Mouse (Mus musculus): ENCODE data around the gene Ctsw. TPM values are rescaled to one million over a fixed set of nuclear protein-coding genes. Genes with fewer than 3 reads are reported as not detected.

The Ctsw gene
- total and polyA plus RNA-seq, 2 experiments from 2014 or later, result 0.33 to 1.9 TPM

DNA sequence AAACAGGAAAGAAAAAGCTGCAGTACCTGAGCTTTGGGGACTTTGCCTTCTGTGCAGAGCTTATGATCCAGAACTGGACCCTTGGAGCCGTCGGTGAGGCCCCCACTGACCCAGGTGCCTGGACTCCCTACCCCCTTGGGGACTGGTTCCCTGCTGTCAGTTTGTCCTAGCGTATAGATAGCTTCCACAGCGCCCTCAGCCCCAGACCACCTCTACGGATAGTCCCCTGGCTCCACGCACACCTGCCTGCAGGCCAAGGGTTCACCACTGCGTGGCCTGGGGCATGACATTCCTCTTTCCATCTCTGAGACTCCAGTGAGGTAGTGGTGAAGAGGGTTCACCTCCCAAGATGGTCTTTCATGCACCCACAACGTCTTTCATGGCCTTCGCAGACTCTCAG, 5.1 kb downstream of the Ctsw start:
- no peak overlapping the region for H3K9ac ChIP-seq (replicated peaks; ENCODE audit: low read length, poor library complexity, severe bottlenecking)
- WGBS, result 94% methylated on average over 9 of the region's 9 CpGs
- ATAC-seq (ENCODE audit: low FRiP score) (no peak), DNase-seq (ENCODE audit: low spot score) (no peak)
- no peaks in the 10 kb centered on the region for H3K9me3 ChIP-seq (ENCODE audit: low read length)
- peaks cover 5% of the 10 kb centered on the region; the same call in 1 of the 2 replicates for H3K4me1 ChIP-seq (ENCODE audit: insufficient read depth, low read length)
- H3K27ac ChIP-seq (ENCODE audit: low read depth, low read length), result no peak overlapping the region
- H3K4me3 ChIP-seq (ENCODE audit: low read depth, low read length), result no peak overlapping the region
- no peaks in the 10 kb centered on the region for H3K27me3 ChIP-seq (ENCODE audit: insufficient read depth, low read length)
- H3K36me3 ChIP-seq (ENCODE audit: insufficient read depth, low read length), result peaks cover 36% of the 10 kb centered on the region
- no peak for TF ChIP-seq CTCF (IDR thresholded peaks at IDR 0.05)
- H3K4me2 ChIP-seq (ENCODE audit: low read depth, low read length, poor library complexity, severe bottlenecking), result no peak overlapping the region

DNA sequence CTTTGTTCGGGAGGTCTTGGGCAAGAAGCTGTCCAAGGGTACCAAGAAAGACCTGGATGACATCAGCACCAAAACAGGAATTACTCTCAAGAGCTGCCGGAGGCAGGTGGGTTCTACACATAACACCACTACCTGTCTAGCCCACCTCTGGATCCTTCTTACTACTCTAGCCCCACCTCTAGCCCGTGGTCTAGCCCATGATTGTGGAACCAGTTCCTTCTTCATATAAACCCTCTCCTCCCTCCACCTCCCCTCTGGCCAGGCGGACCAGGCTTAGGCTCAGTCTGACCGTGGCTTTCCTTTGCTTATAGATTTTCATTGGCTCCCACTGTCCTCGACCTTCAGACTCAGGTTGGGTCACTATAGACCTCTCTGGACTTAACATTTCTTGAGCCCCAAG, 6.9 kb downstream of the Ctsw start:
- 86% methylated on average over 6 of the region's 6 CpGs for WGBS
- no peaks in the 10 kb centered on the region for H3K9me3 ChIP-seq (ENCODE audit: low read length)

DNA sequence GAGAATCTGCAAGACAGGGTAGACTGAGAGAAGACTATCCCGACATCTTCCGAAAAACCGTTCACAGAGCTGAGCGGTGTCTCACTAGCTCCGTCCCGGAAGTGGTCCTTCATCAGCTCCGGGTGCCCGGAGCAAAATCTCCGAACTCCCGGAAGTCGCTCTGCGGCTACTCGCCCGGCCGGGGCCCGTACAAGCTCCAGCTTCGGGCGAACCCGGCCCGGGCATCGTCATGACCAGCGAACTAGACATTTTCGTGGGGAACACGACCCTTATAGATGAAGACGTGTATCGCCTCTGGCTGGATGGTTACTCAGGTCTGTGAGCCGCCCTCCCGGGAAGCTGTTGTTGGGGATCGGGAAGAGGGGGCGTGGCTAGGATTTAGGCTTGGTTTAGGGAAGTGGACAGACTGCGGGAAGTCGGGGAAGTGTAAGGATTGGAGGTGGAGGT, 7.8 kb downstream of the Ctsw start, which contains the start of gene Fibp:
Fibp (plus strand) TSS at position 151 of the 447 bp plus-strand sequence.
- no peaks in the 10 kb centered on the region for H3K9me3 ChIP-seq (ENCODE audit: low read length)
- peaks cover 13% of the 10 kb centered on the region for H3K4me1 ChIP-seq (ENCODE audit: insufficient read depth, low read length)
- H3K9ac ChIP-seq (replicated peaks; ENCODE audit: low read length, poor library complexity, severe bottlenecking), result peak within 1 kb of the TSS; percentile 77
- peak within 1 kb of the TSS; percentile 74 for H3K4me3 ChIP-seq (ENCODE audit: low read depth, low read length)
- DNase-seq (ENCODE audit: low spot score) (peak; percentile 95), ATAC-seq (ENCODE audit: low FRiP score) (peak; percentile 73)
- no peak for TF ChIP-seq CTCF (IDR thresholded peaks at IDR 0.05)
- peak within 1 kb of the TSS; percentile 76 for H3K27ac ChIP-seq (ENCODE audit: low read depth, low read length)
- peak within 1 kb of the TSS; percentile 94 for H3K4me2 ChIP-seq (ENCODE audit: low read depth, low read length, poor library complexity, severe bottlenecking)
- no peaks in the 10 kb centered on the region for H3K27me3 ChIP-seq (ENCODE audit: insufficient read depth, low read length)
- peaks cover 16% of the 10 kb centered on the region for H3K36me3 ChIP-seq (ENCODE audit: insufficient read depth, low read length)
- under 1% methylated on average over 32 of the region's 32 CpGs for WGBS

More for the DNA sequence above, 6.9 kb downstream of the Ctsw start:
- no peak for DNase-seq (ENCODE audit: low spot score)
- no peak overlapping the region for H3K27ac ChIP-seq (ENCODE audit: low read depth, low read length)
- peak overlapping the region; percentile 94 for H3K4me2 ChIP-seq (ENCODE audit: low read depth, low read length, poor library complexity, severe bottlenecking)
- TF ChIP-seq CTCF (IDR thresholded peaks at IDR 0.05), result no peak
- peak overlapping the region; percentile 77 for H3K9ac ChIP-seq (replicated peaks; ENCODE audit: low read length, poor library complexity, severe bottlenecking)
- peaks cover 25% of the 10 kb centered on the region for H3K36me3 ChIP-seq (ENCODE audit: insufficient read depth, low read length)
- peaks cover 5% of the 10 kb centered on the region for H3K4me1 ChIP-seq (ENCODE audit: insufficient read depth, low read length)
- H3K4me3 ChIP-seq (ENCODE audit: low read depth, low read length), result peak overlapping the region; percentile 74
- ATAC-seq (ENCODE audit: low FRiP score), result no peak
- no peaks in the 10 kb centered on the region for H3K27me3 ChIP-seq (ENCODE audit: insufficient read depth, low read length)

DNA sequence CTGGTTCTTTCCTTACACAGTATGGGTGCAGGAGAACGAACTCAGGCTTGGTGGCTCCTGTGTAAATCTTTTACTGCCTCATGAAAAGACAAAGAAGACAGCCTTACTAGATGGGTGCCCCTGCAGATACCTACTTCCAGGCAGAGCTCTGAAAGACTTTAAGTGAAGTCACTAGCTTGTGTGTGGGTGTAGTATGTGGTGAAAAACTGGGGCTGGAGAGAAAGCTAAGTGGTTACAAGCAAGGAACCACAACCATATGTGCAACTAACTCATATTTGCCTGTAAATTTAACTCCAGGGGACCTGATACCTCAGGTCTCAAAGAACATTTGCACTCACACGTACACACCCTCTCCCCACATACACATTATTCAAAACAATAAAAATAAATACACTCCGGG, 8.4 kb downstream of the Ctsw start:
- Histone ChIP-seq H3K4me1 (ENCODE audit: insufficient read depth, low read length) (peaks cover 18% of the 10 kb centered on the region), H3K36me3 (ENCODE audit: insufficient read depth, low read length) (peaks cover 12% of the 10 kb centered on the region), H3K27ac (ENCODE audit: low read depth, low read length) (peak overlapping the region; percentile 76), H3K9ac (replicated peaks; ENCODE audit: low read length, poor library complexity, severe bottlenecking) (peak overlapping the region; percentile 77), H3K9me3 (ENCODE audit: low read length) (no peaks in the 10 kb centered on the region), H3K4me2 (ENCODE audit: low read depth, low read length, poor library complexity, severe bottlenecking) (peak overlapping the region; percentile 94), H3K27me3 (ENCODE audit: insufficient read depth, low read length) (no peaks in the 10 kb centered on the region), H3K4me3 (ENCODE audit: low read depth, low read length) (peak overlapping the region; percentile 74)
- no peak for ATAC-seq (ENCODE audit: low FRiP score)
- 30% methylated on average over 3 of the region's 3 CpGs for WGBS
- DNase-seq (ENCODE audit: low spot score), result no peak
- no peak for TF ChIP-seq CTCF (IDR thresholded peaks at IDR 0.05)

DNA sequence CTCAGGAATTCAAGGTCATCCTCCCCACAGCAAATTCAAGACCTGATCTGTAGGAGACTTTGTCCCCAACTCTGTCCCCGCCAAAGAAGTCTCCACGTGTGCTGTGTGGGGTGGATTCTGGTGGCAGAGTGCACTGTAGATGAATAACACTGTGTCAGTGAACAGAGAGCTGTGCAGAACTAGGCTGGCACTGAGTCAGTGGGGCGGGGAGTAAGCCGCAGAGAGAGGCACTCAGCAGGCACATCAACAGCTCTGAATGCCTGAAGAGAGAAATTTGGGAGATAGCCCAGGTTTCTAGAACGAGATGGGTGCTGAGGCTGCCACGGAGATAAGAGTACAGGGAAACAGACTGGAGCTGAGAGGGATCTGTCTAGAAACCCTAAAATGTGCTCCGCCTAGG, 9.3 kb downstream of the Ctsw start:
- ATAC-seq (ENCODE audit: low FRiP score), result no peak
- H3K27me3 ChIP-seq (ENCODE audit: insufficient read depth, low read length), result no peaks in the 10 kb centered on the region
- H3K27ac ChIP-seq (ENCODE audit: low read depth, low read length), result no peak overlapping the region
- H3K4me2 ChIP-seq (ENCODE audit: low read depth, low read length, poor library complexity, severe bottlenecking), result no peak overlapping the region
- H3K9me3 ChIP-seq (ENCODE audit: low read length), result no peaks in the 10 kb centered on the region
- no peak for DNase-seq (ENCODE audit: low spot score)
- no peak overlapping the region for H3K9ac ChIP-seq (replicated peaks; ENCODE audit: low read length, poor library complexity, severe bottlenecking)
- H3K36me3 ChIP-seq (ENCODE audit: insufficient read depth, low read length), result peaks cover 17% of the 10 kb centered on the region
- 68% methylated on average over 7 of the region's 7 CpGs for WGBS
- H3K4me3 ChIP-seq (ENCODE audit: low read depth, low read length), result no peak overlapping the region
- TF ChIP-seq CTCF (IDR thresholded peaks at IDR 0.05), result no peak
- H3K4me1 ChIP-seq (ENCODE audit: insufficient read depth, low read length), result peaks cover 18% of the 10 kb centered on the region

DNA sequence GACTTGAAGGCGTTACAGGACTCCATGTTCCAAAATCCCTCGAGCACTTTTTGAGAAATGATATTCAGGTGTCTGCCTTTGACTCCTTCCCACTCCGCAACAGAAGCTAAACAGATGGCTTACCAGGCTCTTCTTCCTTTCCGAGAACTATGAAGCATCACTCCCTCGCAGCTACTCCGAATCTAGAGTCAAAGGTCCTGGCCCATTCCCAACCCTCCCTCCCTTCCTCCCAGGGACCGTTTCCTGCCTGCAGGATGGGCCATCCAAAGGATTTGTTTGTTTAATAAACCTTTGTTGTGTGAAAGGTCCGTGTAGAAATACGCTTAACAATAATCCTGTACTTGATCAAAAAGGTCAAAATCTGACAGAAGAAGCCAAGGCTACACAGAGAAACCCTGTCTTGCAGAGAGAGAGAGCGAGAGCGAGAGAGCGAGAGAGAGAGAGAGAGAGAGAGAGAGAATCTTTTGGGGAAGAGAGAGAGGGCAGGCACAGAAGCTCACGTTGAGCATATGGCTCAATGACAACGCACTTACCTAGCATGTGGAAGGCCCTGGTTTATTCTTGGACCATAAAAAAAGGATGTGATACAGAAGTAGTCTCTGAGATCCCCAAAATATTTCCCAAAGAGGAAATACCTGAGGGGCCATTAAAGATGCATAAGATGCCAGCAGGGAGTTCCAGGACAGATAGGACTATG, 10.4 kb downstream of the Ctsw start, which contains the start of gene Ccdc85b:
Ccdc85b (minus strand) TSS at position 149 of the 697 bp plus-strand sequence.
- no peaks in the 10 kb centered on the region for H3K27me3 ChIP-seq (ENCODE audit: insufficient read depth, low read length)
- H3K27ac ChIP-seq (ENCODE audit: low read depth, low read length), result peak within 1 kb of the TSS; percentile 98
- H3K9me3 ChIP-seq (ENCODE audit: low read length), result no peaks in the 10 kb centered on the region
- DNase-seq (ENCODE audit: low spot score) (no peak), ATAC-seq (ENCODE audit: low FRiP score) (no peak)
- H3K9ac ChIP-seq (replicated peaks; ENCODE audit: low read length, poor library complexity, severe bottlenecking), result peak within 1 kb of the TSS; percentile 91
- peaks cover 18% of the 10 kb centered on the region for H3K4me1 ChIP-seq (ENCODE audit: insufficient read depth, low read length)
- peaks cover 10% of the 10 kb centered on the region; the same call in 1 of the 2 replicates for H3K36me3 ChIP-seq (ENCODE audit: insufficient read depth, low read length)
- 13% methylated on average over 14 of the region's 14 CpGs for WGBS
- TF ChIP-seq CTCF (IDR thresholded peaks at IDR 0.05), result no peak
- peak within 1 kb of the TSS; percentile 92 for H3K4me2 ChIP-seq (ENCODE audit: low read depth, low read length, poor library complexity, severe bottlenecking)
- peak within 1 kb of the TSS; percentile 80 for H3K4me3 ChIP-seq (ENCODE audit: low read depth, low read length)
